Mouse (Mus musculus) thymus, adult 18-20 months (tissue): Measurements from ENCODE around the gene Prpf3.
A peak's percentile ranks its signal among the peaks of the same experiment; 100 is the strongest.
"Not testable (repeated sequence)": the region's sequence is repeated elsewhere in the genome, so short reads cannot be mapped to it uniquely, and the experiment has no call there.

Experiments
- DNase-seq, 2 experiments: peaks; one replicate each; pipeline ENCODE4 v3.0.0; 2022; ENCODE audit warnings: mixed read lengths in 2 of 2

Prpf3 gene

DNA sequence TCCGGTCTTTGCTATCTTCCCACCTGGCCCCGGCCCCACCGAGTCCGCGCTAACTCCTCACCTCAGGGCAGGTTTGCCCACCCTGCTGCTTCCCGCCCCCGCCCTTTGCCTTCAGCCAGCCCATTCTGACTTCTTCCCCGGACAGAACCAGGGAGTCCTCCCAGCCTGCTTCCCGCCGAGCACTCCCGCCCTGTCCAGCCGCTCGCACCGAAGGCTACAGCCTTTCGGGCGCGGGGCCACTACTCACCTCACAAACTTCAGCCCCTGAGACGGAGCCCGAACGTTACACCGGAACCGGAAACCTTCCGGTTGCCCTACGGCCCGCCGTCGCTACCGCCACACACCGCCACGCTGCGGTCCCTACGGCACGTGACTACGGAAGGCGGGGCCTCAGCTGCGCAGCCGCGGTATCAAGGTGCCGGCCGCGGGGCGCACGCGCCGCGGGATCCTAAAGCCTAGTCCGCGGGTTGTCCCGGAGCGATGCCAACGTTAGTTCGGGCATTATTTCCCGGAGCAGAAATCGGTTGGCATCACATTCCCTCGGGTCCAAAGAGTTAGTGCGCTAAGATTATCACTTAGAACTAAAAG lies at the start of gene Prpf3:
TSS of gene Prpf3 (minus strand) at position 384 of the 588 bp plus-strand sequence.
- peak; percentile 87 to 88 for DNase-seq

GRCm38 (mm10) chr3:95904568-95904967 lies 48.9 kb upstream of the Prpf3 start, which contains the start of gene Car14:
Gene Car14 (minus strand): TSS chr3:95904691.
- DNase-seq, result no peak

- no peak for DNase-seq
Observed at GRCm38 (mm10) chr3:95903753-95904502, 48.2 kb upstream of the Prpf3 start.

DNA sequence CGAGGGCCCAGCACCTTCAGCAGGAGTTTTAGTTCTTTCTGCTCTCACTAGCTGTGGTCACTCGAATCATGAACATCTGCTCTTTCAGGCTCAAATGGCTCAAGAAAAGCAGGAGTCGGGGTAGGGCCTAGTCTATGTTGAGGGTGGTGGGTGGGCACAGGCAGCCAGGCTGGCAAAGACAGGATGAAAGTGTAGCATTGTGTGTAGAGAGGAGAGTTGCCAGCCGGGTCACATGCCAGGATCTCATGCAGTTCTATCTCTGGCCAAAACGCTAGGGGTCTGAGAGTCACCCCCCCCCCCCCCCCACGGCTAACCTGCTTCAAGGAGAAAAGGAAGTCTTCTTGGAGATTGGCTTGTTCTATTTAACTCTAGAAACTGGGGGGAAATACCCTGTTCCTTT lies 47.0 kb upstream of the Prpf3 start:
- DNase-seq, result no peak

- no peak for DNase-seq
Observed at GRCm38 (mm10) chr3:95902373-95902625, 46.6 kb upstream of the Prpf3 start.

DNA sequence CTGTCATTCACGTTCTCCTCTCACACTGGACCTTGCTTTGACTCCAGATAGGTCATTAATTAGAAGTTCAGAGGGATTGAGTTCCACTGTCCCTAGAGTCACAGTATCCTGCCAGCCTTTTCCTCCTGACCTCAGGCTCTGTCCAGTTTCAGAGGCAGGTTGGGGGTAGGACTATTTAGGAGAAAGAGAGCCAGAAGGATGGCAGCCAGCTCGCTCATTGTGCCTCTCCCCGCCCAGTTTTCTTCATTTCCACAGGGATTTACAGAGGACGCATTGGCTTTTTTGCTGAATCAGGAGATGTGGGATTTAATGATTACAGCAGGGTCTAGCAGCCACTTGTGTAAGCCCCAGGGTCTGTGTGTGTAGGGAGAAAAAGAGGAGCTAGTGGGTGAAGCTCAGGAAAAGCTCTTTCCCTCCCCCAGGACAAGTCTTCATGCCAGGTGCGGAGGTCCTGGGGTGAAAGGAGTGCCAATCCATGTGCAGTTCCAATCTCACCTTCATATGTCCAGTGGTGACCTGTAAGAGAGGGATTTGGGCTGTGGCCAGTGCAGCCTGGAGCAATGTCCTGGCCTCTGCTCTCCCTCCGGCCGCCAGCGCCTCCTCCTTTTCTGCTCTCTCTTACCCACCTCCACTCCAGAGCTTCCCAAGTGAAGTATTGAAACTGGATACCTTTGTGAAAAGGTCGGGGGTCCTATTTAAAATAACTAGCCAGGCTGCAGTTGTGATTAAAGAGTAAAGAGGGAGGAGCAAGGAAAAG lies 46.1 kb upstream of the Prpf3 start:
- no peak for DNase-seq

GRCm38 (mm10) chr3:95899800-95900524 lies 44.3 kb upstream of the Prpf3 start:
- no peak for DNase-seq

DNA sequence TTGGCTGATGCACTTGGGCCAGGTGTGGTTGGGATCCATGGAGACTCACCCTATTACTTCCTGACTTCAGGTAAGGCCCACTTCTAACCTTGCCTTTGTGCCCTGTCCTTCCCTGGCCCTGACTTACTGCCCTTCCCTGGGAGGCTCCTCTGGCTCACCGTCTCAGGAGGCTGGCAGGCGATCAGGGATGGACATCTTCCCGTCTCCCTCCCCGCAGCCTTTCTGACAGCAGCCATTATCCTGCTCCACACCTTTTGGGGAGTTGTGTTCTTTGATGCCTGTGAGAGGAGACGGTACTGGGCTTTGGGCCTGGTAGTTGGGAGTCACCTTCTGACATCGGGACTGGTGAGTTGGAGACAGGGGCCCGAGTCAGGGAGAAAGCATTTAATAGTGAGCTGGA lies 39.8 kb upstream of the Prpf3 start:
- DNase-seq, result not testable (repeated sequence)

DNA sequence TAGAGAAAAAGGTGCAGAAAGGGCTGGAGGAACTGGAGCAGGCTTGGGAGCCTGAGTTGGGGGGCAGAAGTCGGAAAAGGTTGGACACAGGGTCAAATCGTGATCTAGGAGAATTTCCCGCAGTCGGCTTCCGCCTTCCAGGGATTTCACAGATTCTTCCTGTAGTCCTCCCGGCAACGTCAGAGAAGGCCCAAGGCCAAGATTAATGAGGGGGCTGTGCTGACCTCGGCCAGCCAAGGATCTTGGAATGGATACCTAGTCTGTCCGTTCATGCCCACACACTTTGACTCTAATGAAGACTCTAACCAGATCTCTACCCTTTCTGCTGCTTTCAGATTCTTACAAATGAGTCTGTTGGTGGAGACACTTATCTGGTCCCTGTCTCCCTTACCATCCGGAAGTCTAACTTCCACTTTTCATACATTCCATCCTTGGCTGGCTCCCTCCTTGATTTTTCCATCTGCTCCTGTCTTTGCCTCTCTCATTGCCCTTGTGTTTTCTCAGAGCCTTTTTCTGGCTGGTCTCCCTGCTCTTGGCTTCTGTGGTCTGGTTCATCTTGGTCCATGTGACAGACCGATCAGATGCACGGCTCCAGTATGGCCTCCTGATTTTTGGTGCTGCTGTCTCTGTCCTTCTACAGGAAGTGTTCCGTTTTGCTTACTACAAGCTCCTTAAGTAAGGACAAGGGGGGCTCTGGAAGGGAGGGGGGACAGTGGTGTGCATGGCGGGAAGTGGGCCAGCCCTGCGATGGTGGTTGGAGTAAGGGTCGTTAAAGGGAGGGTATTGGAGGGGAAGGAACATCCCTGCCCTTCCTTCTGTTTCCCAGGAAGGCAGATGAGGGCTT lies 38.9 kb upstream of the Prpf3 start:
- peak in 1 of 2 experiments; percentile 48 for DNase-seq

DNA sequence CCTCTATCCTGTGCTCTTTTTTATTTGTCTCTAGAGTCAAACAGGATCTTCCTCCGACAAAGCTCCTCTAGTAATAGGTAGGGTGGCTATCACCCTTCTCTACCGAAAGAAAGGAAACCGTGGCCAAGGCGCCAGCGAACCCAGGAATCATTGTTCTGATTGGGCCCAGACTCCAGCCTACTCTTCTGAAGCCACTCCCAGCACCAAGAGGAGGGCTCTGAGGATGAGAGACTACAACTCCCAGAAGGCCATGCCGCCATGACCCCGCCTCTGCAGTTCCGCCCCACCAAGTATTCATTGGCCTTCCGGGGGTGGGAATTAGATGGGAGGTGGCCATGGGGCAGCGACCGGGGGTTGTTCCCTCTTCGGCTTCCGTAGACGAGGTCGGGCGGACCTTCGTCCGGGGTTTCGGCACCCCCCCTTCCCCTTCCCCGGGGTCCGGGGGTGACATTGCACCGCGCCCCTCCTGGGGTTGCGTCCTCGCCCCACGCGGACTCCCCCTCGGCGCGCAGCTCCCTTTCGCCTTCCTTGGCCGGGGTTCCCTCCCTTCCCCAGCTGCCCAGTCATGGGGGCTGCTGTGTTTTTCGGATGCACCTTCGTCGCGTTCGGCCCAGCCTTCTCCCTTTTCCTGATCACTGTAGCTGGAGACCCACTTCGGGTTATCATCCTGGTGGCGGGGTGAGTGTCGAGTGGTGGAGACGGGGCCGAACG lies 38.1 kb upstream of the Prpf3 start, which contains the start of gene Aph1a:
TSS of gene Aph1a (plus strand) at position 364 of the 711 bp plus-strand sequence.
- peak; percentile 94 to 97 for DNase-seq

DNA sequence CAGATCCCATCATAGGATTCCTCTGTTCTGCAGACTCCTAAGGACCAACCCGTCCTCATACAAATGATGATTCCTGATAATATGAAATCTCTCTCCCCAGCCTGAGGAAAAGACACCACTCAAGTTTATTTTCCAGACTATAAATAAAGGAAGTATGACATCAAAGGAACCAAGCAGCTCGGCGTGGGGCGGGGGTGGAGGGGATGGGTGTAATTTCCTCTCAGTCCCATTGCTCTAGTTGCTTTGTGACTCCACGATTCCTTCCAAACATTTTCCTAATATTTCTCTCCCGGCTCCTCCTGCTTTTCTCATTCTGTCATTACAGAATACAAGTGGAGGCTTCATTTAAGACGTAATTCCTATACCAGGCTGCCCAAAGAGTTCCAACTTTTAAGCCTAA lies 37.4 kb upstream of the Prpf3 start:
- no peak for DNase-seq

GRCm38 (mm10) chr3:95892066-95893052 lies 36.7 kb upstream of the Prpf3 start:
- DNase-seq, result no peak

- DNase-seq, result no peak
Observed at GRCm38 (mm10) chr3:95891211-95892065, 35.8 kb upstream of the Prpf3 start, which contains the start of gene BC028528. Gene BC028528 (minus strand): TSS chr3:95892005.

- no peak for DNase-seq
Observed at GRCm38 (mm10) chr3:95889664-95890063, 34.0 kb upstream of the Prpf3 start.

GRCm38 (mm10) chr3:95887596-95887995 lies 31.9 kb upstream of the Prpf3 start:
- DNase-seq, result no peak

DNA sequence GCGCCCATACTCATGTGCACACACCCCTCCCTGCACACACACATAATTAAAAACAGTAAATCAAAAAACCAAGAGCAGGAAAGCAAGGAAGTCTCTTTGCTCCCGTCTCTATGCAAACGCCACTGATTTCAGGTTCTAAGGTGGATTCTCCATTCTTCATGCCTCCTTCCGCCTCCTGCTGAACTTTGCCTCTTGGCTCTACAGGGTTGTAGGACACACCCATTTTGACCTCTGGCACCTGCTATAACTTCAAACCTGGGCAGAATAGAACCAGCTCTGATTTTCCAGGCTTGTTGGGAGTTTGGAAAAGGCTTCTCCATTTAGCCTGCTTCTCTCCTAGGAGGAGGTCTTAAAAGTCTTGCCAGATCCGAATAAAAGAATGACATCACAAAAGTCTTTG lies 28.7 kb upstream of the Prpf3 start:
- no peak for DNase-seq

DNA sequence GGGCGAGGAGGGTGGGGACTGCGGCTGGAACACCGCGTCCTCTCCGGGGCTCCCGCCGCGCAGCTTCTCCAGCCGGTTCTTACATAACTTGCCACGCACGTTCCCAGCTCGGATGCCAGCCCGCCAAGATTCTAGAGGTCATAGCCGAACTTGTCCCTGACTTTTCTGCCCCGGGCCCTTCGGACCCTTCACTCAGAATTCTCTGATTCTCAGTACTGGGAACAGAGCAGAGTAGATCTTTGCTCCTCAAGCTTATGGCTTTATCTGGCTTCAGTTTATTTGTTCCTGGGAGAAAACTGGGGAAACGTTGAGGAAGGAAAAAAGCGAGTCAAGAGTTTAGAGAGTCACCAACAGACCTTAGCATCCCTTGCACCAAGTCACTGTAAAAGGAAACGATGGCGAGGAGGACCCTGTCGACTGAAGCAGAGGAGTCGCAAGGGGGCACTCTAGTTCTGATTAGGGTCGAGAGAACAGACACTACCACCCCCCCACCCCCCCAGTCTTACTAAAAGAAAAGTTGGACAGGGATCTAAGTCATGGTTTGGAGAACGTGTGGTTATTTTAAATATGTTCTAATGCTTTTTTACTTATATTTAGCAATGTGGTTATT lies 27.2 kb upstream of the Prpf3 start:
- DNase-seq, result peak; percentile 44 to 61

DNA sequence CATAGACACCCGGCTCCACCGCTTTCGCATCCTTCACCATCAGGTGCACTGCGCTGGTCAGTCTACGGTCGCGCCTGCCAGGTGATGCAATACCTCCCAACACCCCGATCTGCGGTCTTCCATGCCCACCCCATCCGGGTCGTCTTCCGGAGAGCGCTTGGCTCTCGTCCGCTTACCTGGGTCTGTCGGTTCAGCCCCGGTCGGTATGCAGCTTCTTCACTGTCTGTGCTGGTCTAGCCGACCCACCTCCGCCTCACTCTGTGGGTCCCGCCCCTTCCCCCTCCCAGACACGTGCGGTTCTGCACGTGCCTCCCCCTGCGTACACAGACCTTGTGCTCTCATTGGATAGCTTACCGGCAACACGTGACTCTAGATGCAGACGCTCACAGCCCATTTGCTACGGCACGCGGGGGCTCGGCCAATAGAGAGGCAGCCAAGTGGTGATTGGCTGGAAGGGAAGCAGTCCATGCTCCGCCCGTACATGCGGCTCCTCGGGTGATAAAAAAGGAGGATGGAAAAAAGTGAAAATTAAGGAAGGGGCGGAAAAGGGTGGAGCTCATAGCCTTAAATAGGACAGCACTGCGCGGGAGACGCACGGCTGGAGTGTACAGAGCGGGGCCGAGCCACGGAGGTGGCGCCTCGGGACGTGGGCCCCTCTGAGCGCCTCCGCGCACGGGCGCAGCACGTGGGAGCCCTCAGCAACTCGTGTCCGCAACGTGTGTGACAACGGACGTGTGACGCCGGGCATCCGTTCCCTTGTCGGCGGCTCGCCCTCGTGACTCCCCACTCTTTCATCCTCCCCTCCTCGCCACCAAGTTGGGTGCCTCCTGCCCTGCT lies 26.5 kb upstream of the Prpf3 start, which contains the start of gene Ciart:
TSS of gene Ciart (minus strand) at position 273 of the 837 bp plus-strand sequence.
- DNase-seq, result peak; percentile 87 to 91
